Mouse (Mus musculus) right cerebral cortex, adult 18-20 months (tissue): ENCODE data around the gene Taf9b.
"Not testable (repeated sequence)": the region's sequence is repeated elsewhere in the genome, so short reads cannot be mapped to it uniquely, and the experiment has no call there.

ENCODE experiments used
- DNase-seq: peaks from one replicate; pipeline ENCODE4 v3.0.0; 2022; ENCODE audit warnings: mixed read lengths

The Taf9b gene

GRCm38 (mm10) chrX:106221058-106221457 is at the start of gene Taf9b:
TSS of gene Taf9b (minus strand) at chrX:106221158.
- DNase-seq = no peak

DNA sequence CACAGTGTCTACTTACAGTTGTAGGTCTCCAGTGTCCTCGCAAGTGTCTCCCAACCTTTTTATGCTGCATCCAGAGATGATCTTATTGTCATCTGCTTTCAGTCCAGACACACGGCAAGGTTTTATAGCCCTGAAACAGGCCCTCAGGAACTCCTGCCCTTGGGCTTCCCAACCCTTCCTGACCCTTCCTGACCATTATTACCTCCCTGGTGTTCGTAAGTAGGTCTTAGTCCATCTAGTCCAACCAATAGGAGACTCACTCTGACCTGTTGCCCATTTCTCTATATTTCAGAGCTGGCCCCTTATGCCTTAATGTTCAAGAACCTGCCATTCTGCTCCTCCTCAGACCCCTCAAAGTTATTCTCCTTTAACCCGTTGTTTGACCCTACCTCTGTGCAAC is 34.3 kb upstream of the Taf9b start, which contains the start of gene Fnd3c2:
TSS of gene Fnd3c2 (minus strand) at position 101 of the 400 bp plus-strand sequence.
- DNase-seq = no peak

- DNase-seq = peak; percentile 83
Measured at GRCm38 (mm10) chrX:106219171-106220032, 1.6 kb downstream of the Taf9b start.

- no peak for DNase-seq
Measured at GRCm38 (mm10) chrX:106209100-106209499, 11.9 kb downstream of the Taf9b start.

- DNase-seq = no peak
Measured at GRCm38 (mm10) chrX:106198904-106199303, 22.1 kb downstream of the Taf9b start.

DNA sequence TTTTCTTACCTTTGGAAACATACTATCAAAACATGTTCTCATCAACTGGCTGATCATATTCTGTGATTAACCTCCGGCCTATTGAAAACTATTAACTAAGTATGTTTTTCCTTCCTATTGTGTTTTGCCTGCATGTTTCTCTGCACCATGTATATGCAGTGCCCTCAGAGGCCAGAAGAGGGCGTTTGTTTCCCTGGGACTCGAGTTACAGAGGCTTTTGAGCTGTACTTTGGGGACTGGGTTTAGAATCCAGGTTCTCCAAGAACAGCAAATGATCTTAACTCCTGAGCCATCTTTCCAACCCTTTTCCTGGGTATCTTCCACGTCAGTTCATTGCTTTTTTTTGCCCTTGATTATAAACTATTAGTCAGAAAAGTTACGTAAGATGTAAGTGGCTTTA is 23.6 kb downstream of the Taf9b start:
- DNase-seq = no peak

DNA sequence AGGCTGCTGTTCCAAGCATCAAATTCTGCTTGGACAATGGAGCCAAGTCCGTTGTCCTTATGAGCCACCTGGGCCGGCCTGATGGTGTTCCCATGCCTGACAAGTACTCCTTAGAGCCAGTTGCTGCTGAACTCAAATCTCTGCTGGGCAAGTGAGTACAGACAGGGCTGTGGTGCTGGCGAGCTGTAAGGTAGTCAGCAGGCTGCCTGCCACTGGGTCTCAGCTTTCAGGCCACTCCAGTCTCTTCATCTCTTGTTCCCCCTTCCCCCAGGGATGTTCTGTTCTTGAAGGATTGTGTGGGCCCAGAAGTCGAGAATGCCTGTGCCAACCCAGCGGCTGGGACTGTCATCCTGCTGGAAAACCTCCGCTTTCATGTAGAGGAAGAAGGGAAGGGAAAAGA is 26.6 kb downstream of the Taf9b start:
- DNase-seq = not testable (repeated sequence)

GRCm38 (mm10) chrX:106190091-106190490 is 30.9 kb downstream of the Taf9b start:
- DNase-seq = no peak

DNA sequence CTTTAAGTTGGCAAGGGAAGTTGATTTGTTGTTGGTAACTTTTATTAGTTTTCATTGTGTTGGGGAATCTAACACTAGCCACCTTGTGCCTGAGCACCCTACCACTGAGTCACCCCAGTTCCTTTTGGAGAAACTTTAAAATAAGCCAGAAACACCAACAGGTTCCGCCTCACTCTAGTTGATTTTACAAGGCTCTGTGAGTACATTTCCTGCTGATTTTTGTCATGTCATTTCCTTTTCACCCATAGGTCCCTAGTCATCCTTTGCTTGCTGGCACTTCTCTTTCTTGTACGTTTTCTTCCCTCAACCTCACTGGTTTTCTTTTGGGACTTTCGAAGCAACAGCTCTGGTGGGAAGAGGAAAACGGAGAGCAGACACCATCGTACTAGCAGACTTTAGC is 31.6 kb downstream of the Taf9b start:
- DNase-seq = no peak

- peak; percentile 9 for DNase-seq
Measured at GRCm38 (mm10) chrX:106187737-106188136, 33.2 kb downstream of the Taf9b start.

DNA sequence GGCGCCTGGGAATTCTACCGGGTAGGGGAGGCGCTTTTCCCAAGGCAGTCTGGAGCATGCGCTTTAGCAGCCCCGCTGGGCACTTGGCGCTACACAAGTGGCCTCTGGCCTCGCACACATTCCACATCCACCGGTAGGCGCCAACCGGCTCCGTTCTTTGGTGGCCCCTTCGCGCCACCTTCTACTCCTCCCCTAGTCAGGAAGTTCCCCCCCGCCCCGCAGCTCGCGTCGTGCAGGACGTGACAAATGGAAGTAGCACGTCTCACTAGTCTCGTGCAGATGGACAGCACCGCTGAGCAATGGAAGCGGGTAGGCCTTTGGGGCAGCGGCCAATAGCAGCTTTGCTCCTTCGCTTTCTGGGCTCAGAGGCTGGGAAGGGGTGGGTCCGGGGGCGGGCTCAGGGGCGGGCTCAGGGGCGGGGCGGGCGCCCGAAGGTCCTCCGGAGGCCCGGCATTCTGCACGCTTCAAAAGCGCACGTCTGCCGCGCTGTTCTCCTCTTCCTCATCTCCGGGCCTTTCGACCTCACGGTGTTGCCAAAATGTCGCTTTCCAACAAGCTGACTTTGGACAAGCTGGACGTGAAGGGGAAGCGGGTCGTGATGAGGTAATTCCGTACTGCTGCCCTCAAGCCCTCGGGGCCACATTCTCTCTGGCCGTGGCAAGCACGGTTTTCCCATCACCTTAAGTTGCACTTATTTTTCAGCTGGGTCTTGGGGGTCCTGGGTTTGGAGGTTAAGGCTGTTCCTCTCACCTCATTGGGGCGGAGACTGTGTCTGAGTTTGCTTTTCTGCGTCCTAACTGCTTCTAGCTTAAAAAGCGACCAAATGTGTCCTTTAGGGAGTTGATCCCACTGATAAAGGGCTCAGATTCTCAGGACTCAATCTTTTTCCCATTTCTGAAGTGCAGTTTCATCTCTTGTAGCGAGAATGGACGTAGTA is 34.0 kb downstream of the Taf9b start, which contains the start of gene Pgk1:
TSS of gene Pgk1 (plus strand) at position 388 of the 937 bp plus-strand sequence.
- peak; percentile 95 for DNase-seq

GRCm38 (mm10) chrX:106185706-106186105 is 35.3 kb downstream of the Taf9b start:
- DNase-seq = no peak

DNA sequence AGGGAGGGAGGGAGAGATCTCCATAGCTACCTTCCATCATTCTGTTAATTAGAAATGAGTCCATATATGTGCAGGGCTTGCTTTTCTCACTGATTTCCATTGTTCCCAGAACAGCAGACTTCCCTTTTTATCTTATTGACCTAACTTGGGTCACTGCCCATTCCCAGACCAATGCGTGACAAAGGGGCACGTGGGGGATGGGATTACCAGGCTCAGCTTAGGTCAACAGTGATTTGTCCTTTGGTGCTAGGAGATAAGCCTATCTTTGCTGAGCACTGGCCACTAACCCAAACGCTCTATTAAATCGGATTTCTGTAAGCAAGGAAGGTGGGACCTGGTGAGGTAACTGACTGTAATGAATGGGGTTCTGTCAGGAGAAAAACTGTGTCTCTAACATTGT is 36.7 kb downstream of the Taf9b start:
- no peak for DNase-seq

DNA sequence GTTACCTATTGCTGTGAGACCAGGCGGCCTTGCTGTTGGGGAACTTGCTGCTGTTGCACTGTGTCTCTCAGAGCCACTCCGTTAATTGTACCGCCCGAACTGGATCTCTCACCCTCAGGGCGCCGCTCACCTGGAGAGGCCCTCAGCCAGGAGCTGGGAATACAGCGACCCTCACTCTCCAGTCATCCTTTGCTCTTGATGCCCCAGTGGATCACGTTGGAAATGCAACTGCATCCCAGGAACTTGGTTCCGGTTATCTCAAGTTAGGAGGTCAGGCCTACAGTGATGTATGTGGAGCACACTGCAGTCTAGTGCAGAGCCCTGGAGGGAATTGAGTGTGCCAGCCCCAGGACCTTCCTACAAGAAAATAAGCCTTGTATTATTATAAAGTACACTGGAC is 44.6 kb downstream of the Taf9b start:
- DNase-seq = no peak

DNA sequence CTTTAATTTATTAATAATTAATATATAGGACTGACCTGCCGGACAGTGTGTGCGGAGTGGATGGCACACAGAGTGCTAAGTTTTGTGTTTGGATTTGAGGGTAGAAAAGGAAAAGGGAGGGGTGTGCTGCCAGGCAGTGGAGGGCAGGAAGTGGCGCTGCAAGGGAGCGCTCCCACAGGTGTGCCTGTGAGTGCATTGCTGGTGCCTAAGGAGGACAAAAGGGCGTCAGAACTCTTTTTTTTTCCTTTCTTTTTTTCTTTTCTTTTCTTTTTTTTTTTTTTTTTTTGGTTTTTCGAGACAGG is 49.2 kb downstream of the Taf9b start:
- no peak for DNase-seq

DNA sequence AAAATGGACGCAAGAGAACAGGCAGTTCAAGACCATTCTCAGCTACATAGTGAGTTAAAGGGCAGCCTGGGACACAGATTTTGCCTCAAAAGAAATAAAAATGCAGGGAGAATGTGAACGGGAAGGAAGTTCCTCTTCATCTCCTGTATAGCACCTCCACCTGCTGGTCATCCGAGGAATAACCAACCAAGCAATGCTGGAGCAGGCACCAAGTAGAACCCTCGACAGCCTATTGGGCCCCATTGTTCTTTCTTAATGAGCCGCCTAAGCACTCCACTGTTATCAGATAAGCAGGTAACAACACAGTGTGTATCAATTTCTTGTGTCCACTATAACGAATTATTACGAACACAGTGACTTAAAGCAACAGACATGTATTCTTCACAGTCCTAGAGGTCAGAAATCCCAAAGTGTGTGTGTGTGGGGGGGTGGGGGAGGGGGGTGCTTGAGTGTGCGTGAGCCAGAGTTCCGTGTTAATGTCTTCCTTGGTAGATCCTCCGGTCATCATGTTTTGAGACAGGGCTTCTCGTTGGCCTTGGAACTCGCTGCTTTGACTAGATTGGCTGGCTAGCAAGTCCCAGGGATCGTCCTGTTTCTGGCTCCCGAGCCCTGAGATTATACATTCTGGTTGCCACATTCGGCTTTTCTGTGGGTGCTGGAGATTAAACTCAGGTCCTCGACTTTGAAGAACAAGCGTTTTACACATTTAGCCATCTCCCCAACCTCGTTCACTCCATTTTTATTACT is 49.7 kb downstream of the Taf9b start:
- peak; percentile 67 for DNase-seq

GRCm38 (mm10) chrX:106165089-106165488 is 55.9 kb downstream of the Taf9b start:
- DNase-seq = no peak

GRCm38 (mm10) chrX:106164555-106164954 is 56.4 kb downstream of the Taf9b start:
- no peak for DNase-seq

GRCm38 (mm10) chrX:106163995-106164394 is 57.0 kb downstream of the Taf9b start:
- DNase-seq = peak; percentile 9
